Mouse (Mus musculus) spleen, postnatal 10 days (tissue): Measurements from ENCODE around the gene Adat1.

Experiments used
- DNase-seq, 2 experiments: peaks; one replicate each; pipeline ENCODE4 v3.0.0; 2021 to 2022; ENCODE audit warnings: low spot score in 2 of 2

Gene Adat1

DNA sequence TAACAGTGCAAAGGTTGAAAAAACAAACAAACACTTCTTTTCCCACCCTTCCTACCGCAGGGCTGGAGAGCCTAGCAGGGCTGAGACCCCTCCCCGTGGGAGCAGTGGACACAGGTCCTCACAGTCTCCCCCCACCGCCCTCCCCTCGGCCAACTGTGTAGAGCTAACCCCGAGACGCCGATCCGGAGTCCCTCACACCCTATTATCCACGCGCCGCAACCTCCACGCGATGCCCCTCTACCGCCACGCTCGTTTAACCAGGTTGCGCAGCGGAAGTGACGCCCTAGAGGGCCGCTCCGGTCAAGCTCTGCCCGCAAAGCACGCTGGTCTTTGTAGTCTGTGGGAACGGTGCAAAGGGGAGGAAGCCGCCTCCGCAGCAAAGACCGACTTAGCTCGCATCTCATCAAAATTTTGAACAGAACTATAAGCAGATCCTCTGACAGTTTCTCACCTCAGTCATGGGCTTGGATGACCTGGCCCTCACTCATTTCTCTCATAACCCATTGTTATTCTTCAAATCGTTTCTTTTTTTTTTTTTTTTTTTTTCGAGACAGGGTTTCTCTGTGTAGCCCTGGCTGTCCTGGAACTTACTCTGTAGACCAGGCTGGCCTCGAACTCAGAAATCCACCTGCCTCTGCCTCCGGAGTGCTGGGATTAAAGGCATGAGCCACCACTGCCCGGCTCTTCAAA, at the start of gene Adat1:
Gene Adat1, minus strand, starts transcription at position 290 of the 690 bp plus-strand sequence.
- DNase-seq, result peak; percentile 63 to 92

DNA sequence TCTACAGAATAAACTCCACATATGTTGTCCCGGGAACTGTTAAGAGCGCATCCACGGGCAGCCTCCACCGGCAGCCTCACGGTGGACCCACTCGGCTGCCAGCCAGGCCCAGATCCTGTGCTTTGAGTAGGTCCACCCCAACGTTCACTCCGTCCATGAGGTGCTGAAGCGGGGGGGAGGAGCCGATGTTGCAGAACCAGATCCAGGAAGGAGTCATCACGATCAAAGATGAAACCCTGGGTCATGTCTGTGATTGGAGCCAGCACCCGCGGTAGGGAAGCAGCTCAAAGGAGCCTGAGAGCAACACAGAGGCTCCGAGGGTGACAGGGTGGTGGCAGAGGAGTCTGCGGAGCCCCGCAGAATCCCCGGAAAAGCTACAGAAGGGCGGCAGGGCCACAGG, 45.4 kb upstream of the Adat1 start:
- no peak for DNase-seq

DNA sequence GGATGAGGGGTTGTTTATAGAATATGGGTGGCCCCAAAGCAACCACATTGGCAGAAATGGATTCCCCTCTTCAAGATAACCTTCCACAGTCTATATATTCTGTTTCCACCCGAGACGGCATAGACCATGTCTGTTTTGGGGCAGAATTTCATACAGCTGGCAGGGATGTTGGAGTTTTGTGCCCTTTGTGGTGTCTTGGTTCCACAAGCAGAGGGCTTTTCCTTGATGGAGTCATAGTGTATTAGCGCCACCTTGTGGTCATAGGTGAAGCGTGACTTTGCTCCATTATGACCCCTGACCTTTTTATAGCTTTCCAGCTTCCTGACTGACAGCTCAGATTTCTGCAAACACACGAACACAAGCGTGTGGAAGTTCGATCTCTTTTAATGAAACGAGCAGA, 42.5 kb upstream of the Adat1 start:
- peak; percentile 8 to 30 for DNase-seq

DNA sequence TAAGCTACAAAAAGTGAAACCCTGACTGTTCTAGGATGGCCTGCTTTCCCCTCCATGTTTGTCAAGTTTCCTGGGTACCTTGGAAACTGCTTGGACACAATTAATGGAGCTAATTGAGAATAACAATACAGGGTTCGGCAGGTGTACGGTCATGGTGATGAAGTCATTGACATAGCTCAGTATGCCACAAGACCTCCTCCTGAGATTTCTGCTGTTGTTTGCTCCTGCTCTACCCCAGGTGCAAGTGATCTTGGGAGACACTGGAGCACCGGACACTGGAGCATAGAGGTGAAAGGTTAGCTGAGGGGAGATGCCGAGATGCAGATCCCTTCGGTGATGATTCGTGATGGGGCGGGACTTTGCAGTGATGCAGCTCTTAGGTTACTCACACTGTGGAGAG, 41.0 kb upstream of the Adat1 start:
- DNase-seq, result no peak

DNA sequence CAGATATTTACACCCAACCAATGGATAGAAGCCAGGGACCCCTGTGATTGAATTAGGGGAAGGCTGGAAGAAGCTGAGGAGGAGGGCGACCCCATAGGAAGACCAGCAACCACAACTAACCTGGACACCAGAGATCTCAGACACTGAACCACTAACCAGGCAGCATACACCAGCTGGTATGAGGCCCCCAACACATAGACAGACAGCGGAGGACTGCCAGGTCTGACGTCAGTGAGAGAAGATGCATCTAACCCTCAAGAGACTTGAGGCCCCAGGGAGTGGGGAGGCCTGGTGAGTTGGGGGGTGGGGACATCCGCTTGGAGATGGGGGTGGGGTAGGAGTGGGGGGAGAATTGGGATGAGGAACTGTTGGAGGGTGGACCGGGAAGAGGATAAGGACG, 38.6 kb upstream of the Adat1 start:
- DNase-seq, result no peak

DNA sequence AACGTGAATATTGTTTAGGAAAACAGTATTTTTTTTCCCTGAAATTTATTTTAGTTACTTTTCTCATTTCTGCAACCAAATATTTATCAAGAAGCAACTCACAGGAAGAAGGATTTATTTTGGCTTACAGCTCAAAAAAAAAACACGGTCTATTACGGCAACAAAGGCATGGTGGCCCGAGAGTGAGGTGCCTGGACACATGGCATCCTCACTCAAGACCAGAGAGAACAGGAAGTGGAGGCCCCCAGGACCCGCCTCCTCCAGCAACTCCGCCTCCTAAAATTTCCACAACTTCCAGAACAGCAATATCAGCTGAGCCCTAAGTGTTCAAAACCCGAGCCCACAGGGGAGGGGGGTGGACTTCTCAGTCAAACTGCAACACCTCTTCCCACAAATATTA, 37.4 kb upstream of the Adat1 start:
- DNase-seq, result no peak

DNA sequence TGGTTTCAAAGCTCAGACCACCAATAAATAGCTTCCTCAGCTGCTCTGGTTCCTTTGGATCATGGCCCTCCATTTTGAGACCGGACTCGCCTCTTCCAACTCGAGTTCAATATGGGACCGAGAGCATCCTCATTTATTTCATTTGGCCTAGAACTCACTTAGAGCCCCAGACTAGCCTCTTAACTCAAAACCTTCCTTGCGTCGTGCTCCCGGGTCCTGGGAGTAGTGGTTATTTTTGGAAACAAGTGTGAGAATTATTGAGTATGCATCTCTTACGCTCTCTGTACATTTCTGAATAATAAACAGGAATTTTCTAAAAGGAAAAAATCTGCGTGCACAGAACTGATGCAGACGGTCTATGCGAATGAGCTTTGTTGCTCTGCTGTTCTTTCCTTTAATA, 22.8 kb upstream of the Adat1 start, which contains the start of gene Gm6793:
Gene Gm6793, minus strand, starts transcription at position 101 of the 400 bp plus-strand sequence.
- no peak for DNase-seq

DNA sequence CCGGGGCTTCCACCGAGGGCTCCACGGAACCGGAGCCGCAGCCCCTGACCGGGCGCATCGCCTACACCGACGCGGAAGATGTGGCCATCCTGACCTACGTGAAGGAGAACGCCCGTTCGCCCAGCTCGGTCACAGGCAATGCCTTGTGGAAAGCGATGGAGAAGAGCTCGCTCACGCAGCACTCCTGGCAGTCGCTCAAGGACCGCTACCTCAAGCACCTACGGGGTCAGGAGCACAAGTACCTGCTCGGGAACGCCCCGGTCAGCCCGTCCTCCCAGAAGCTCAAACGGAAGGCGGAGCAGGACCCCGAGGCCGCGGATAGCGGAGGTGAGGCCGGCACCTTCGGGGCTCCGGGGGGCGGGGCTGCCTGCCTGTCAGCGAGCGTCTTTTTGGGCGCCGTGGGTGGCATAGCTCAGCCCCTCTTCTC, 19.7 kb upstream of the Adat1 start:
- DNase-seq, result peak; percentile 65 to 77

DNA sequence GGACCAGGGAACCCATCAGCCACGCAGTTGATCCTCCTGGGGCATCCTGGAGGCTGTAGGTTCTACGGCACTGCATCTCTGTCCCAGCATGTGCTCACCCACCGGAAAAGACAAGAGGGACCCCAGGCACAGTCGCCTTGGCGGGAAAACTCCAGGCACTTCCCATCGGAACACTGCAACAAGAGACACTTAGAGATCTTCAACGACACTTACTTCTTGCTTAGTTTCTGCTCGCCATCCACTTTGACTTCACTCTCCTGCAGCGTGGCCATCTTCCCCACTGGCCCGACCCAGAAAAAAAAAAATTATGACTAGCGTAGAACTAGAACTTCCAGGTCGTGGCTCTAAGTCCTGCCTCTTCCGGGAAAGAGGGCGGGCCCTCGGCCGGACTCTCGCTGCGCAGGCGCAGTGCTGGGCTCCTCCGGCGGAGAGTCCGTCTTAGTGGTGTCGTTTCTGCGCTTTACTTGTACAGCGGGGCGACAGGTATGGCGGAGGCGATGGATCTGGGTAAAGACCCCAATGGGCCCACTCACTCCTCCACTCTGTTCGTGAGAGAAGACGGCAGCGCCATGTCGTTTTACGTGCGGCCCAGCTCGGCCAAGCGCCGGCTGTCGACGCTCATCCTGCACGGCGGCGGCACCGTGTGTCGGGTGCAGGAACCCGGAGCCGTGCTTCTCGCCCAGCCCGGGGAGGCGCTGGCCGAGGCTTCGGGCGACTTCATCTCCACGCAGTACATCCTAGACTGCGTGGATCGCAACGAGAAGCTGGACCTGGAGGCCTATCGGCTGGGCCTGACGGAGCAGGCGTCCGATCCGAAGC, 19.1 kb upstream of the Adat1 start, which contains the start of the genes Kars and Terf2ip:
Gene Kars, minus strand, starts transcription at position 327 of the 819 bp plus-strand sequence.
Gene Terf2ip, plus strand, starts transcription at position 402 of the 819 bp plus-strand sequence.
- peak; percentile 90 to 96 for DNase-seq

DNA sequence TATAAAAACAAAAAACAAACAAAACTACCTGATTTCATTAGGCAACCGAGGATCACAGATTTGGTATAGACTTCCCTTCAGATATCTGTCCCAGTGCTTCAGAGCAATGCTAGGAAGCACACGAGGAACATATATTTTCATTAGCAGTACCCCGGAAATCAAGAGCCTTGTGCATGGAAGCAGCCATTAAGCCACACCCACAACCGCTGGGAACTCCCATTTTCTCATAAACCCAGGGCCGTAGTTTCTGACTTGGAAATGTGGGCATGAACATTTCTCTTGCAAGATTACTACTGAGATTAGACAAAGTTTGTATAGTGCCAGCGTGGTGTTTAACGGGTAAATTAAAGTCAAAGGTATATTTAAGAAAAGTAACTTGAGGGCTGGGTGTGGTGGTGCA, 17.5 kb upstream of the Adat1 start:
- no peak for DNase-seq

DNA sequence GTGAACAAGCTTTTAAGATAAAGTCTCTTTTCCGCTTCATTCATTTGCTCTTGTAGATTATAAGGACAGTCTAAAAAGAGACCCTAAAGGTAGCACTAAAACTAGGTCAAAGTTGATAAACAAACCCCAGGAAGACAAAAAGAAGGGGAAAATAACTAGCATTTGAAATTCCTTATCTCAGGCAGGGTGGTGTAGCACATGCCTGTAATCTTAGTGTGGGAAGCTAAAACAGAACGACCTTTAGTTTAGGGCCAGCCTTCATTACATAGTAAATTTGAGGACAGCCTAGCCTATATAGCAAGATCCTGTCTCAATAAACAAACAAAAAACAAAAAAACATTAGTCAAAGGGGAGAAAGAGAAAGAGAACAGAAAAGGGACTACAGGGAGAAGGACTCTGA, 15.6 kb upstream of the Adat1 start:
- DNase-seq, result no peak

DNA sequence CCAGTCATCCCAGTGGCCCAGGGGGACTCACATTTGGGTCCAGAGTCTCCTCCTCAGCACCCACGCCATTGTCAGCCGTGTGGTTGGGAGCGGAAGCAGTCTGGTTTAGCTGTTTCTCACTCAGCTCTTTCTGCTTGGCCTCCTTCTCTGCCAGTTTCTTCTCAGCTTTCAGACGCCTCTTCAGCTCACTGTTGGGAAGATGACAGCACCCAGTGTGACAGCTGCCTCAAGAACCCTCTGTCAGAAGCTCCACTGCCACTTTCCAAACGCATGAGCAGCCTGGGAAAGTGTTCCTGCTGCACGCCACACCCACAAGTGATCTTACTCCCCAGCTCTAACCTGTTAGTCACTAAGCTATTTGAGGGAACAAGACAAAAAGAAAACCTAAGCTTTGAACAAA, 13.5 kb upstream of the Adat1 start:
- DNase-seq, result no peak

DNA sequence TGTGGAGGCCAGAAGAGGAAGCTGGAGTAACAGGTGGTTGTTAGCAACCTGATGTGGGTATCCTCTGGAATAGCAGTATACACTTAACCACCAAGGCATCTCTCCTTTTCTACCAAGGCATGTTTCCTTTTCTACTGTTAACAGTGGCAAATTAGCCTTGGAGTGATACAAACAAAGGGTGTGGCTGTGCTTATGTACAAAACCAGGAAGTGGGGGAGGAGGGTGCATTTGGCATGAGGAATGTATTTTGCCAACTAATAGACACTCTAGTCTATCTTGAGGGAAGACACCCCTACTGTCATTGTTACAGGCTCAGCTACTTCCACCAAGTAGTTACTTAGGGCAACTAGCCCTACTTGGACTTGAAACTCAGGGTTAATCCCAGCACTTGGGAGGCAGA, 12.7 kb upstream of the Adat1 start:
- DNase-seq, result no peak

DNA sequence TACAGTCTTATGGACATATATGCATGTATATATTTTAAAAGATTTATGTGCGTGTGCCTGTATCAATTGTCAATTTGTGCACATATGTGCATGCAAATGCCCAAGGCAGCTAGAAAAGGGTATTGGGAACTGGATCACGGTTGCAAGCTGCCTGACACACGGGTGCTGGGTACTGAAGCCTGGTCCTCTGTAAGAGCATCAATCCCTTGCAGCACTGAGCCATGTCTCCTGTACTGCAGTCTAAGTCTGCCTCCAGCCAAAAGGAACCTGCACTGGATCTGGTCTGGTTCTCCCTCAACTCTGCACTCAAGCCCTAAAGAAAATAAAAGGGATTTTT, 569 bp upstream of the Adat1 start:
- DNase-seq, result no peak

DNA sequence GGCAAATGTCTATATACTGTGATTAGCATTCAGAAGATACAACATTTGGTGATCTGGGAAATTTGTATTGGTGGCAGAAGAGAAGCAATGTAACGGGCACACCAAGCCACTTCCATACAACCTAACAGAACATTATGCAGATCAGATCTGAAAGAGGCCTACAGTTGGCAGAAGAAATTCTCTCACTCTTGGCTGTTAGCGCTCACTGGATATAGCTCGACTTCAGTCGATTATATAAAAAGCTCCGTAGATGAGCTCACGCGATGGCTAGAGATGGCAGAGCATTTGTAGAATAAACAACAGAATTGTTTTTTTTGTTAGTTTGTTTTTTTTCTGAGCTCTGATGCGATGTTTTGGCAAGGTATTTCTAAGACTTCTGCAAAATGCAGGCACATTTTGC, 824 bp downstream of the Adat1 start:
- DNase-seq, result no peak

DNA sequence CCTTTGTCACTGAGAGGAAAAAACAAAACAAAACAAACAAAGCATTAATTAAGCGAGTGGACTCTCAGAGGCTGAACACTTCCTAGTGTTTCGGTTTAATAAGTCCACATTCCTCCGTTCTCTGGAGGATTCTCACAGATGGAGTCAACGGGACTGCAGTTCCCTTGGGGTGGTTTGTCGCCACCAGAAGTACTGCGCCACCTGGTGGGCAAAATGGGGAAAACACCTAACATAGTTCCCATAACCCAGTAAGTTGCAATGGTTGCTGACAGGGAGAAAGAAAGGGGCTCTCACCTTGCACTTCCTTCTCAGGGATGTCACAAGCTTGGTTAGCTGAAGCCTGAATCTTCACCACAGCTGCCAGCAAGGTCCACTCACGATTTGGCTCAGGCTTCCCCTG, 2.2 kb downstream of the Adat1 start:
- DNase-seq, result peak; percentile 79 to 90

DNA sequence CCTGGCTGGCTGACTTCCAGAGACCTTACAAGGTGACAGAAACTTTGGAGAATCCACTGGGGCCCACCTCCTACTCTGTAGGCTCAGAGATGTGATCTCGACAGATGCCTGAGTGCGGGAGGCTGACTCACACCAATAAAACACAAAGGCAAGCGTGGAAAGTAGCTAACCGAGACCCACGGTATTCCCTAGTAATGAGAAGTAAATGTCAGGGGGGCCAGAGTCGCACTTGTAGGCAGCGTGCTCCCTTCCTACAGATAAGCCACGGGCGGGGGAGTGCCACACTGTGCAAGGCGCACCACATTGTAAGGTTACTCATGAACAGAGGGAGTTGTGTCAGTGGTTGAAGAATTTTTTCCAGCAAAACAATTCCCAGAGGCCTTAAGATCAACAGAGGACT, 7.6 kb downstream of the Adat1 start:
- DNase-seq, result no peak

DNA sequence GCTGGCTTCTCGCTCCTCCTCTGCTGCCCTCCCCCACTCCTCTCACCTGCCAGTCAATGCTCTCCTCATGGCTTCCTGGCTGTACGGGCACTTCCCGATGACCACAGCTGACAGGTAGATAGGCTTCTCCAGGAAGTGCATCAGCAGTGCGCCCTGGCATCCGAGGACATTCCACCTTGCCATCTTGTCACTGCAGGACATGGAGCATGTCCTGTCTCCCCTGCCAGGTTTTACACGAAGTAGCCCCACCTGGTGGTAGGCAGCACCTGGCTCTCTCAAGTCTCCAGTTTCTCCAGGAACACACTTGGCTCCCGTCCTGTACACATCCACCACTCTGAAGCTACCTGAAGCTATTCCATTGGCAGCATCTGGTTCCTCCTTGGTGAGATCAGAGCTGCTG, 10.0 kb downstream of the Adat1 start:
- peak in 1 of 2 experiments; percentile 35 for DNase-seq

DNA sequence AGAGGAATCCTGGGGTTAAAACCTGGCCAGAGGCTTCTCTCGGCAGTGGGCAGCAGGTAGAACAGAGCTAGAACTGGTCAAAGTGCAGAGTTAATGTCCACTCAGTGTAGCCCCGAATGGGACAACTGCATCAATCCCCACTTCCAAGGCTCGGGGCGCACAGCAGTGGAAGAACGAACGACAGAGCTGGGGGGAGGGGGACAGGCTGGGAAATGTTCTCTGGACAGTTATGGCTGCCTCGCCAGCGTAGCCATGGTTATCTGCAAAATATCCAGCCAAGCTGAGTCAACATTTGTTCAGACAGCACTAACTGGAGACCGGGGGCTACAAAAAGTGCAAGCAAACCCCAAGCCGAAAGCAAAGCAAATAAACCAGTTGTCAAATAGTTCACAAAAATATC, 14.0 kb downstream of the Adat1 start:
- DNase-seq, result no peak

DNA sequence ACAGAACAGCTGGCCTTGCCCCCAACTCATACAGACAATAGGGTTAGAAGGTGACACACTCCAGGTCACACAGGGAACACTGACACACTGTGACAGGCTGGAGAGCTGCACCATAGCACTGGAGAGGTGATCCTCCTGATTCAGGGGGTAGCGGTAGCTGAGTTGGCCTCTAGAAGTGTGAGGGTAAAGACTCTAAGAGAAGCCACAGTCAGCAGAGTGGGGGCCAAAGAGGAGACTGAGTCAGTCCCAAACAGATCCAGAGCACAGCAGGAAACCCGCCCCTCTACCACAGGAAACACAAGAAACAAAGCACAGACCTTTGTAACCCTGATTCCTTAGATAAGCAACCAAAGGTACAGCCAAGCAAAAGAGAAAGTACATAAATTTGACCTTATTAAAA, 15.8 kb downstream of the Adat1 start:
- no peak for DNase-seq

DNA sequence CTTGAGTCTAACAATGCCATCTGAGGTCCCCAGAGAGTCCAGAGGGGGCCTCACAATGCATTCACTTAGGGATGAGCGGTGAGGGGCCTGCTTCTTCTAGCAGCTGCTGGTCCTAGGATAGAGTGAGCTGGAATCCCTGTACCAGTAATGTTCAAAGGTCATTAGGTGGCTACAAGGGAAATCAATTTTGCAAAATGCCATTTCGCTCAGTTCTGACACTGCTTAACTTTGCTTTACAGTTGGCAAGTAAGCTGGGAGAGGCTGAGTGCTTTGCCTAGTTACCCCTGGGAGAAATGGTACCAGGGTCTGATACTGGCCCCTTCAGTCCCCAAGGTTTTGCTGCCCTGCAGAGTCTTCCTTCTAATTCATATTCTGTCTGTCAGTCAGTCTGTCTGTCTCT, 16.4 kb downstream of the Adat1 start:
- no peak for DNase-seq

DNA sequence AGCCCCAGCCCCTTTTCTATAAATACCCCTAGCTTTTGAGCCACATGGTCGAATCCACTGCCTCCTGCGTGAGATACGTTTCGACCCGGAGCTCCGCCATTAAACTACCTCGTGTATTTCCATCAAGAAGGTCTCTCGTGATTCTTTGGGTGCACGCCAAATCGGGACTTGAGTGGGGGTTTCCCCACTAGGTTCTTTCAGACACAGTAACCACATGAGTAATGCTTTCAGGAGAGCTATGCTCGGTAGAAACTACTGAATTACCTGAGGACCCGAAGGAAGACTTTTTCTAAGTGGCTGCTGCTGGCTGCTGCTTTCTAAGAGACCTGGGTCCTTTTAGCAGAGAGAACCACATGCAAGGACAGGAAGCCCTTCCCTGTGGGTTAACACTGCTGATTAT, 18.0 kb downstream of the Adat1 start:
- no peak for DNase-seq

DNA sequence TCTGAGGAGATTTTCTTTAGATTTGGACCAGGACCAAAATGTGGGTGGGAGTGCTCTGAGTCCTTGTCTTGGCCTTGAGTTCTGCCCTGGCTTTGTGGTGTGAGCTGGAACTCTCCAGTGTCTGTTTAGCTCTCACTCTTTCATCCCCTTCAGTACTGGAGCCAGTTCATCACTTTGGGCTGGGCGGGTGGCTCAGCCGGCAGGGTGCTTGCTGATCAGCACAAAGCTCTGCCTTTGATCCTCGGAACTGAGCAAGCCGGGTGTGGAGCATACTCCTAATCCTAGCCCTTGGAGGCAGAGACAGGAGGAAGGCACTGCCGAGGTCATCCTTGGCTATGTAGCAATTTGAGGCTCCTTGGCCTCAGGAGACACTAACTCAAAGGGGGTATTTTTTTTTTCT, 23.1 kb downstream of the Adat1 start:
- DNase-seq, result no peak
